Mouse (Mus musculus) forebrain, embryonic 16.5 days (tissue): ENCODE results near the gene Cntn4. TPM values are rescaled to one million over a fixed set of nuclear protein-coding genes. Genes with fewer than 3 reads are reported as not detected.

Experiments used
- ATAC-seq: fragments of 200-750 bp; cut with Nextera tagmentation; 2 replicates; pipeline ENCODE4 v1.8.0; 2017; ENCODE audit warnings: mild to moderate bottlenecking, moderate library complexity
- H3K27ac ChIP-seq: fragments of 300-500 bp; sonication (generic); 2 replicates; pipeline ENCODE4 v1.5.1; 2014; ENCODE audit warnings: low read length, control low read depth
- H3K27me3 ChIP-seq: fragments of 300-500 bp; sonication (generic); replicated peaks from 2 replicates; pipeline ENCODE4 v1.6.1; 2014; ENCODE audit warnings: low read length; ENCODE audit not compliant: control insufficient read depth, insufficient read depth
- H3K36me3 ChIP-seq: fragments of 300-500 bp; sonication (generic); 2 replicates; pipeline ENCODE4 v1.6.1; 2014; ENCODE audit not compliant: control insufficient read depth, insufficient read depth
- H3K4me1 ChIP-seq: fragments of 300-500 bp; sonication (generic); replicated peaks from 2 replicates; pipeline ENCODE4 v1.6.1; 2014; ENCODE audit warnings: low read length; ENCODE audit not compliant: control insufficient read depth, insufficient read depth
- H3K4me2 ChIP-seq: fragments of 300-500 bp; sonication (generic); 2 replicates; pipeline ENCODE4 v1.6.1; 2014; ENCODE audit warnings: mild to moderate bottlenecking, low read length, control low read depth
- H3K4me3 ChIP-seq: fragments of 300-500 bp; sonication (generic); replicated peaks from 2 replicates; pipeline ENCODE4 v1.5.1; 2014; ENCODE audit warnings: mild to moderate bottlenecking, low read length, control low read depth
- H3K9ac ChIP-seq: fragments of 300-500 bp; sonication (generic); replicated peaks from 2 replicates; pipeline ENCODE4 v1.6.1; 2014; ENCODE audit warnings: low read depth, low read length, control low read depth
- H3K9me3 ChIP-seq: fragments of 300-500 bp; sonication (generic); 2 replicates; pipeline ENCODE4 v1.6.1; 2016; ENCODE audit warnings: low read length; ENCODE audit not compliant: control insufficient read depth
- WGBS: fragments of 180-500 bp; shearing (Covaris S2); extraction: QIAGEN DNeasy Blood & Tissue Kit; methylation state at CpG from one replicate; pipeline ENCODE4 v1.1.7; 2014; 5-methylcytosine and 5-hydroxymethylcytosine counted together
- polyA plus RNA-seq: library from polyadenylated mRNA; unstranded; fragments of >200 nt; fragmentation: Nextera tagmentation; extraction: Ambion mirVana; gene quantifications from 2 replicates; pipeline ENCODE4 v1.2.1, GENCODE M21; 2015

The Cntn4 gene
- polyA plus RNA-seq, 1 experiment from 2014 or later = 10.3 TPM

DNA sequence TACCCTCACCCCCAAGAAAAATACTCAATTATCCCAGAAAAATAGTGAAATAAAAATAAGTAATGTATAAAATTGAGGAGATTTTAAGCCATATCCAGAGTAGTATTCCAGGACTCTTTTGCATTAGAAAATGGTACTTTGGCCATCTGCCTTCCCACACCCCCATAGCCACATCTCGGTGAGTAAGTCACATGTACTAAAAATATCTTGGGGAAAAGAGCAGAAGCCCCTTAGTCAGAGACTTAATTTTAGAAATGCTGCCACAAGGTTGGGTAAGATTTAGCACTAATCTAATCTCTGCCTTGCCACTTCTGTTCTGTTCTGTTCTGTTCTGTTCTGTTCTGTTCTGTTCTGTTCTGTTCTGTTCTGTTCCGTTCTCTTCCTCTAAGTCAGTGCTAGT lies 796.4 kb downstream of the Cntn4 start:
- no peaks in the 10 kb centered on the region for H3K27me3 ChIP-seq
- no peak overlapping the region for H3K27ac ChIP-seq
- no peak overlapping the region for H3K4me3 ChIP-seq
- ATAC-seq = no peak
- no peaks in the 10 kb centered on the region for H3K4me1 ChIP-seq
- H3K9me3 ChIP-seq = no peaks in the 10 kb centered on the region
- no peak overlapping the region for H3K9ac ChIP-seq
- H3K36me3 ChIP-seq = no peaks in the 10 kb centered on the region
- H3K4me2 ChIP-seq = no peak overlapping the region
- 88% methylated on average over 2 of the region's 2 CpGs for WGBS

DNA sequence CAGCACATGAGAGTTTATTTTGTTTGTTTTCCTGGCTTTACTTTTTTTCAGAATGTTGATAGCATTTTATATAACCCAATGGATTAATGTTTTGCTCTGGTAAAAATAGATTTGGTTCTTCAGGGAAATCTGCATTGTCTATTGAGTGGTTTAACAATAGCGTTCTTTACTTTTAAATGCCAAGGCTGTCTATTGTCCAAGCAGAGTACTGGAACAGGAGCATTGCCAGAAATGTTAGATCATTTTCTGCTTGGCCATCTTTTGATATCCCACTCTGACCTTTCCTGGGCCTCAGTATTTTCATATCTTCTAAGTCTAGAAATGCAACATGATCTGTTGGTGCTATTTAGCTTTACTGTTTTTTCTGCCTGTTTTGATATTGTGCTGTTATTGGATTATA lies 804.1 kb downstream of the Cntn4 start:
- H3K27me3 ChIP-seq = no peaks in the 10 kb centered on the region
- no peak for ATAC-seq
- H3K9ac ChIP-seq = no peak overlapping the region
- no peak overlapping the region for H3K27ac ChIP-seq
- no peaks in the 10 kb centered on the region for H3K9me3 ChIP-seq
- no peak overlapping the region for H3K4me3 ChIP-seq
- H3K36me3 ChIP-seq = no peaks in the 10 kb centered on the region
- no peak overlapping the region for H3K4me2 ChIP-seq
- no peaks in the 10 kb centered on the region for H3K4me1 ChIP-seq
- 79% methylated on average over 1 of the region's 1 CpGs for WGBS

DNA sequence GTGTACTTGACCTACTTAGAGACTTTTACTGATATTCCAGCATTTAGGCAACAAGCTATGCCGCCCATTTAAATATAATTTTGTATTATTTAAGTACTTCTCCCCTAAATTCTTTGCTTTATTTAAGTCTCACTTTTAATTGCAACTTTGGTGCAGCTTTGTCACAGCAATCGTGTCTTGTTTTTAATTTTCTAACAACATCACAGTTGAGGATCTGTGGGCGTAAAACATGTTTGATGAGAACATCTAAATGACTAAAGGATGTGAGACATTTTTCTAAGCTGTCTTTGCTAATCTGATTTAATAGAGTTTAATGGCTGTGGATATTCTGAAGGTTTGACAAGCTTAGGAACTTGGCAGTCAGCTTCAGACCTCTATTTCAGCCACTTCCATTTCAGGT lies 818.8 kb downstream of the Cntn4 start:
- no peak for ATAC-seq
- Histone ChIP-seq H3K27ac (no peak overlapping the region), H3K4me2 (no peak overlapping the region), H3K36me3 (no peaks in the 10 kb centered on the region), H3K9me3 (no peaks in the 10 kb centered on the region), H3K27me3 (no peaks in the 10 kb centered on the region), H3K9ac (no peak overlapping the region), H3K4me3 (no peak overlapping the region), H3K4me1 (no peaks in the 10 kb centered on the region)
- WGBS = 85% methylated on average over 3 of the region's 3 CpGs

DNA sequence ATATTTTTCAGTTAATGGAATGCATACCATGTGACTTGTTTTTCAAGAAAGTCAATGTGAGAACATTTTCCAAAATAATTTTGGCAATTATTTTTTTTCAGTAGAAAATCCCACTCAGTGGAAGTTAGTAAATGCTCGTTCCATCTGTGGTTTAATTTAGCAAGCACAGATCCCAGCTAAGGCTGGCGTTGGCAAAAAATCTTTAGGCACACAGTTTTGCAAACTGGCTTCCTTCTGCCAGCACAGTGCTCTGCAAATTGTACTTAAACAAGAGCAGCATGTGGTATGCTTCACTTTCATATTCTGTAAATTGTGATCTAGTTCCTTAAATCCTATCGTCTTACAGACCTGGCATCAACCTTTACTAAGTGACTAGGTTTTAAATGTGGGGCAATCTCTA lies 821.7 kb downstream of the Cntn4 start:
- H3K4me1 ChIP-seq = no peaks in the 10 kb centered on the region
- ATAC-seq = peak; percentile 85
- H3K9me3 ChIP-seq = no peaks in the 10 kb centered on the region
- no peak overlapping the region for H3K27ac ChIP-seq
- no peaks in the 10 kb centered on the region for H3K36me3 ChIP-seq
- H3K9ac ChIP-seq = no peak overlapping the region
- no peaks in the 10 kb centered on the region for H3K27me3 ChIP-seq
- WGBS = 69% methylated on average over 3 of the region's 3 CpGs
- H3K4me3 ChIP-seq = no peak overlapping the region
- H3K4me2 ChIP-seq = no peak overlapping the region

DNA sequence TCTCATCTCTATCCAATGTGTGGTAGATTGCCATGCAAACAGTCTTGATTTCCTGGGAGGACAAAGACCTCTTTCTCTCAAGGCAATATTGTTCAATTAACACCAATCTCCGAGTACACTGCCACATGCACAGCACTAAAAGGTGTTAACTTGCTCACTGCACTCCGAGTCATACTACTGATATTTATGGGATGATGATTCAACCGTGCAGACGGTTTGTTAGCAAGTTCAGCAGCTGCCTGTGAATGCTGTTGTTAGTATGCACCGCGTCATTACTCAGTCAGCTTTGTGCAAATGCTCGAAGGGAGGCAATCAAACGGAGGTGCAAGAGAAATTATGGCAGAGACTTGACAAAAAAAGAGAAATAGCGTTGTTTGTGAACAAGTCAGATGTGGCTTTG lies 826.5 kb downstream of the Cntn4 start:
- H3K9me3 ChIP-seq = no peaks in the 10 kb centered on the region
- whole genome bisulfite sequencing = 29% methylated on average over 9 of the region's 9 CpGs
- H3K4me1 ChIP-seq = no peaks in the 10 kb centered on the region
- no peaks in the 10 kb centered on the region for H3K36me3 ChIP-seq
- no peak overlapping the region for H3K4me2 ChIP-seq
- H3K4me3 ChIP-seq = no peak overlapping the region
- H3K27me3 ChIP-seq = no peaks in the 10 kb centered on the region
- no peak overlapping the region for H3K27ac ChIP-seq
- ATAC-seq = peak; percentile 76
- H3K9ac ChIP-seq = no peak overlapping the region

DNA sequence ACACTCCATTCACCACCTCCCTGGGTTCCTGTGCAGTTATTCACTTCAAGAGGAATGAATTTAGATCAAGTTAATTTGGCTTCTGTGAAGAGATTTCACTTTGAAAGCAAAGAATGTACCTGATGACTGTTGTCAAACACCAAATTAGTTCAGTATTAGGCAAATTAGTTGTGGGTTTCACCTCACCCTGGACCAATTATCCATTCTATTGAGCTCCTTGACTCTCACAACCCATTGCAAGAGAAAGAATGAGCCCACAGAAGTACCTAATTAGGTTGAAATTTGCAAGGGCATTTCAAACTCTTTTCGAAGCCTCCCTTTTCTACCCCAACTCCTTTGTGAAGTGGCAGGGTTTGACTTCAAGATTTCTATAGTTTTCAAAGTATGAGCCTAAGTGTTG lies 842.9 kb downstream of the Cntn4 start:
- ATAC-seq = no peak
- 0% methylated on average over 1 of the region's 1 CpGs for WGBS
- H3K9ac ChIP-seq = no peak overlapping the region
- H3K27ac ChIP-seq = no peak overlapping the region
- no peak overlapping the region for H3K4me3 ChIP-seq
- H3K36me3 ChIP-seq = no peaks in the 10 kb centered on the region
- H3K4me1 ChIP-seq = no peaks in the 10 kb centered on the region
- H3K9me3 ChIP-seq = no peaks in the 10 kb centered on the region
- no peaks in the 10 kb centered on the region for H3K27me3 ChIP-seq
- H3K4me2 ChIP-seq = no peak overlapping the region

DNA sequence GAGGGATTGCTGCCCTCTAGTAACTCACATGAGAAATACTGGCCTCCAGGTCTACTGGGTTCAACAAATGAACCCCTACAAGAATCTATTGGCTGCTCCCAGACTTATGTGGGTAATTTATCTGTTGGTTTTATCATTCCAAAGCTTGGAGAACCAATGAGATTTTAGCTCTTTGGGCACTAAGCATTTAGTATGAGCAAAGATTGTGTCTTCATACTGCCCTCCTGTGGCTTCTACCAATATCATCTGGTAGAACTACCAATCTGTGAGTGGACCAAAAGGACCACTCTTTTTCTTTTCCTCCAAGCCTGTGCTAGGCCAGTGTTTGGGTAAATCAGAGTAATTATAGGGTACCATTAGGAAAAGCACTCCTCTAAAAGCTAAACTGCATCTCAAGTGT lies 866.0 kb downstream of the Cntn4 start:
- H3K4me1 ChIP-seq = no peaks in the 10 kb centered on the region
- no peaks in the 10 kb centered on the region for H3K36me3 ChIP-seq
- H3K4me2 ChIP-seq = no peak overlapping the region
- H3K27me3 ChIP-seq = no peaks in the 10 kb centered on the region
- no peak for ATAC-seq
- no peaks in the 10 kb centered on the region for H3K9me3 ChIP-seq
- no peak overlapping the region for H3K4me3 ChIP-seq
- no peak overlapping the region for H3K9ac ChIP-seq
- no peak overlapping the region for H3K27ac ChIP-seq

DNA sequence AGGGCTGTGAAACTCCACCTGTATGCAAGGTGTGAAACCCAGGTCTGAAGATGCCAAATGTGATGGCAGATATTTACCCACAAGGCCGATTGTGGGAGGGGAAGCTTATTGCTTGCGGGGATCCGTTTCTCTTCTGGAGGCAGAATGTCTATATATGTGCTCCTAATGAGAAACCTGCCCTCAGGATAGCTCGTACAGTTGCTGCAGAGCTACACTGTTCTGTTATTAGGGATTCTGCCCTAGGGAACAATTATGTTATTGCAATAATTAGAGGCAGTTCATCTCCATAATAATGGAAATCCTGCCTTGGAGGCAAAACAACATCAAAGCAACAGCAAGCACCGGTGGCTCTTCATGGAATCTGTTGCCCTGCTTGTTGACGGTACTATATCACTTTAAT lies 884.2 kb downstream of the Cntn4 start:
- ATAC-seq = no peak
- no peaks in the 10 kb centered on the region for H3K4me1 ChIP-seq
- no peak overlapping the region for H3K27ac ChIP-seq
- H3K9me3 ChIP-seq = no peaks in the 10 kb centered on the region
- H3K4me3 ChIP-seq = no peak overlapping the region
- no peak overlapping the region for H3K4me2 ChIP-seq
- H3K36me3 ChIP-seq = no peaks in the 10 kb centered on the region
- 52% methylated on average over 6 of the region's 6 CpGs for WGBS
- no peaks in the 10 kb centered on the region for H3K27me3 ChIP-seq
- no peak overlapping the region for H3K9ac ChIP-seq

DNA sequence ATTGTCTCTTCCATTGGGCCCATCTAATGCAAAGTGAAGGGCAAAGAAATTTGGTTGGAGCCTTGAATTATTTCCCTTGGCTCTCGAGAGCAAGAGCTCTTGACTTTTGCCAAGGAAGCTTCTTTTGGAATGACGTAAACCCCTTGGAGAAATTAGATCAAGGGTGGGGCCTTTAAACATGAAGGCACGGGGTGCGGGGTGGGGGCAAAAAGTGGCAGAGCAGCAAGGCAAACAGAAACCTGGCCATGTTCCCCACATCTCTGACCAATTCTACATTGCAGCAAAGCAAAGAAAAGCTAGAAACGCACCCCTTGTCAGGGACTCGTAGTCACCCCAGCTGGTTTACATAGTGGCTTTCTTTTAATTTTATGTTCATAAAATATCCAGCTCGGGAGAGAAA lies 887.9 kb downstream of the Cntn4 start:
- no peak; the same call in 1 of the 2 replicates for ATAC-seq
- WGBS = 80% methylated on average over 7 of the region's 7 CpGs
- no peak overlapping the region for H3K4me3 ChIP-seq

DNA sequence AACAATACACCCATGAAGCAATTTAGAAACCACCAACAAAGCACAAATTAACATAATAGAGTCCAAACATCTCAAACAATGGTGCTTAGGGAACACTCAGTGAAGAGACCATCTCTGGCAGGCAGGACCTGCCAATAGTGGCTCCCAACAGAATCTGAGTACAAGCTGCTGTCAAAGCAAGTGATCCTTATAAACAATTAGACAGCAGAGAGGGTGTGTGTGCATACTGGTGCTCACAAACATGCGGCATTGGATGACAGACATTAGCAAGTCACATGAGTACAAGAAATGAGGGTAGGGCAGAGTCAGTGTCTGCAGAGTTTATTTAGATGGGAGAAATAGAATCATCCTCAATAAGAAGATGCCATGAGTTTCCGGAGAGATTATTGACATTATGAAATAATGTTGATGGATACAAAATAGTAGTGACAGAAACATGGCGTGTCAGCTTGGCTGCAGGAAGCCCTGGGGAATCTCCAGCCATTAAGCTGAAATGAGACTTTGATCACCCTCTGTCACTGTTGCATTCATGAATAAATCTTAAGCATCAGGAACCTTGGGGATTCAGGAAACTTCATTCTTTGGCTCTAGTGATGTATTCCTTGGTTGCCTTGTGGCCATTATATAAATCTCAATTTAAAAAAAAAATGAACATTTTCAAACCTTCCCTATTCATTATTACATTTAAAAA lies 888.5 kb downstream of the Cntn4 start:
- H3K27me3 ChIP-seq = no peaks in the 10 kb centered on the region
- no peak overlapping the region for H3K27ac ChIP-seq
- no peak overlapping the region for H3K4me2 ChIP-seq
- no peaks in the 10 kb centered on the region for H3K36me3 ChIP-seq
- ATAC-seq = peak; percentile 74
- H3K9ac ChIP-seq = no peak overlapping the region
- no peak overlapping the region for H3K4me3 ChIP-seq
- H3K9me3 ChIP-seq = no peaks in the 10 kb centered on the region
- 60% methylated on average over 3 of the region's 3 CpGs for WGBS
- peaks cover 4% of the 10 kb centered on the region; the same call in 1 of the 2 replicates for H3K4me1 ChIP-seq

More for the DNA sequence above, 887.9 kb downstream of the Cntn4 start:
- no peaks in the 10 kb centered on the region for H3K27me3 ChIP-seq
- H3K4me1 ChIP-seq = peaks cover 4% of the 10 kb centered on the region; the same call in 1 of the 2 replicates
- no peak overlapping the region for H3K4me2 ChIP-seq
- H3K9ac ChIP-seq = no peak overlapping the region
- no peaks in the 10 kb centered on the region for H3K36me3 ChIP-seq
- H3K27ac ChIP-seq = no peak overlapping the region
- no peaks in the 10 kb centered on the region for H3K9me3 ChIP-seq
